Mouse (Mus musculus) olfactory bulb, adult 2 months (tissue): ENCODE data around the gene Ostf1. TPM values are rescaled to one million over a fixed set of nuclear protein-coding genes. Genes with fewer than 3 reads are reported as not detected.
A peak's percentile ranks its signal among the peaks of the same experiment; 100 is the strongest.

Experiments used
- H3K27ac ChIP-seq: fragments of 200-500 bp; 2 replicates; pipeline ENCODE4 v1.5.1; 2012; ENCODE audit warnings: low read depth, low read length; ENCODE audit not compliant: insufficient read depth
- H3K4me1 ChIP-seq: fragments of 200-500 bp; 2 replicates; pipeline ENCODE4 v1.6.1; 2012; ENCODE audit warnings: low read length; ENCODE audit not compliant: control insufficient read depth, insufficient read depth
- H3K4me3 ChIP-seq: fragments of 200-500 bp; 2 replicates; pipeline ENCODE4 v1.5.1; 2012; ENCODE audit warnings: mild to moderate bottlenecking, low read depth, low read length, moderate library complexity; ENCODE audit not compliant: insufficient read depth
- CTCF ChIP-seq: fragments of 200-500 bp; IDR thresholded peaks from 2 replicates; pipeline ENCODE4 v1.5.1; 2012; ENCODE audit warnings: low read depth, mild to moderate bottlenecking, low read length, moderate library complexity; ENCODE audit not compliant: insufficient read depth
- POLR2A ChIP-seq: fragments of 200-500 bp; IDR thresholded peaks from 2 replicates; pipeline ENCODE4 v1.6.1; 2012; ENCODE audit warnings: mild to moderate bottlenecking, low read depth, low read length, moderate library complexity; ENCODE audit not compliant: insufficient read depth
- WGBS: fragments of 180-500 bp; shearing (Covaris S2); methylation state at CpG from one replicate; pipeline ENCODE4 v1.1.7; 2018; 5-methylcytosine and 5-hydroxymethylcytosine counted together
- polyA plus RNA-seq: library from polyadenylated mRNA; stranded (reverse); fragments of >200 nt; gene quantifications from 2 replicates; pipeline ENCODE4 v1.2.4, GENCODE M21; 2012; ENCODE audit warnings: low replicate concordance; ENCODE audit not compliant: missing spikeins, insufficient read depth, insufficient read length

Ostf1 gene
- polyA plus RNA-seq, 1 experiment, result not detected

DNA sequence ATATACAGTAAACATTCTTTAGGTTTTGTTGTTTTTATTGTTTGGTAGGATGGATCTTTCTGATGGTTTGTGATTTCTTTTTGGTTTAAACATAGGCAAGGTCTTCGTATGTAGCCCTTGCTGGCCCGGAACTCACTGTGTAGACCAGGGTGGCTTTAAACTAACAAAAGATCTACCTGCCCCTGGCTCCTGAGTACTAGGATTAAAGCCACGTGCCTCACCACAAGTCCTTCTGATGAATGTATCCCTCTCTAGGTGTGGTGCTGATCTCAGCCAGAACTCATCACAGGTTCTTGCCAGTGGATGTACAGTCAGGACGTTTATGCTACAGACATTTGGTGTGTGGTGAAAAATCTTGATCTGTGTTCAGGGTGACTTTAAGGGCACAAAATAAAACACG is 6.3 kb upstream of the Ostf1 start:
- H3K27ac ChIP-seq, result no peak overlapping the region
- H3K4me1 ChIP-seq, result no peaks in the 10 kb centered on the region; the same call in 1 of the 2 replicates
- 85% methylated on average over 5 of the region's 5 CpGs for WGBS
- H3K4me3 ChIP-seq, result no peak overlapping the region
- TF ChIP-seq CTCF, result no peak
- TF ChIP-seq POLR2A, result no peak

DNA sequence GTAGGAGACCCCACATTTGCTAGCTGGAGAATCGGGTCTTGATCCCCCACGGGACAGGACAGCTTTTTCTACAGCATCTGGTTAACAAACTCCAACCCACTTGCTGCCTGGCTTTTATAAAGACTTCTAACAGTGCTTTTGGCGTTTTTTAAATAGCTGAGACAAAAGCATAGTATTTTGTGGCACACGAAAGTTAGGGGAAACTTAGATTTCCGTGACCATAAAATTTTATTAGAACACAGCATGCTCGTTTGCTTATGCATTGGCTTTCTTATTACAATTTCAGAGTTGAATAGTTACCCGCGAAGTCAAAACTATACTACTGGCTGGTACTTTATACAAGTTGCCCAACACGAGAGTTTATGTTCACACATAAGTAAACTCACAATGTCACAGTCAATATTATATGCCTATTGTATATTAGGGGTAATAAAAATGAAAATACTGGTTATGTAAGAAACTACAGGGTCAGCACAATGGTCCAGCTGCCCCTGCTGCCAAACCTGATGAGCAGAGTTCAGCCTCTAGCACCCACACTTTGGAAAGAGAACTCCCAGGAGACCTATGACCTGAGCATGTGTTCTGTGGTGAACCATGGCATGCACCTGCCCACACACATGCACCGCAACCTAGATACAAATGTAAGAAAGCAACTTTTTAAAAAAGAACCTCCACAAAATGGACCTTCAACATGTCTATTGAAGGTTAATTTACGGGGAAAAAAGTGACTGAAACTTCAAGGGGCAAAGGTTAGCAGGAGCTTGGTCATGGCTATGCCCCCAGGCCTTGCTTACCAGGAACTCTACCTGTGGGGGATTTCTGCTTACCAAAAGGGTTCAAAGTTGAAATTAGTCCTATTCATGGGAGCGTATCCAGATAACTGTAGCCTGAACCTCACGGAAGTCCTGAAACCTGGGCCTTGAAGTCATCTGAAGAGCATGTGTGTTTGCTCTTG is 885 bp upstream of the Ostf1 start:
- Histone ChIP-seq H3K4me1 (no peaks in the 10 kb centered on the region; the same call in 1 of the 2 replicates), H3K4me3 (peak overlapping the region; percentile 64), H3K27ac (no peak overlapping the region)
- 72% methylated on average over 13 of the region's 13 CpGs for WGBS
- no peak for TF ChIP-seq CTCF
- TF ChIP-seq POLR2A, result no peak

DNA sequence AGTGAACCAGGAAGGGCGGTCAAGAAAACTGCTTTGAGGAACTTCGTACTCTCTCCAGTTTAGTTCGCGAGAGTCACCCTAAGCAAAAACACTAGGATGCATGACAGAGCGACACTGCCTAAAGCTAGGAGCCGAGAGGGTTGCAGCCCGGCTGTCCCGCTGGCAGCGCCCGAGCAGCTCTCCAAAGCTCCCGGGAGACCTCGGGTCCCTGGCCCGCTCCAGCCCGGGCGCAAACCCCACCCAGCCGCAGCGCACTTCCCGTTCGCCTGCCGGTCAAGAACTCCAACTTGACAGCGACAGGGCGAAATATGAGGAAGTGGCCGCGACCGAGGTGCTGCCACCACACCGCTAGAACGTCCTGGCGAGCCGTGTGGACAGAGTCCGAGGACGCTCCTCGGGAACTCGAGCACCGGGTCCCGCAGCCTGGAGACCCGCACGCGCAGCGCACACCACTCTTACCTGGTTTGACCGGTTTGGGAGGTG is 421 bp downstream of the Ostf1 start:
- Histone ChIP-seq H3K4me1 (no peaks in the 10 kb centered on the region; the same call in 1 of the 2 replicates), H3K27ac (no peak overlapping the region), H3K4me3 (peak overlapping the region; percentile 64)
- TF ChIP-seq CTCF (no peak), POLR2A (no peak)
- under 1% methylated on average over 40 of the region's 40 CpGs for WGBS

DNA sequence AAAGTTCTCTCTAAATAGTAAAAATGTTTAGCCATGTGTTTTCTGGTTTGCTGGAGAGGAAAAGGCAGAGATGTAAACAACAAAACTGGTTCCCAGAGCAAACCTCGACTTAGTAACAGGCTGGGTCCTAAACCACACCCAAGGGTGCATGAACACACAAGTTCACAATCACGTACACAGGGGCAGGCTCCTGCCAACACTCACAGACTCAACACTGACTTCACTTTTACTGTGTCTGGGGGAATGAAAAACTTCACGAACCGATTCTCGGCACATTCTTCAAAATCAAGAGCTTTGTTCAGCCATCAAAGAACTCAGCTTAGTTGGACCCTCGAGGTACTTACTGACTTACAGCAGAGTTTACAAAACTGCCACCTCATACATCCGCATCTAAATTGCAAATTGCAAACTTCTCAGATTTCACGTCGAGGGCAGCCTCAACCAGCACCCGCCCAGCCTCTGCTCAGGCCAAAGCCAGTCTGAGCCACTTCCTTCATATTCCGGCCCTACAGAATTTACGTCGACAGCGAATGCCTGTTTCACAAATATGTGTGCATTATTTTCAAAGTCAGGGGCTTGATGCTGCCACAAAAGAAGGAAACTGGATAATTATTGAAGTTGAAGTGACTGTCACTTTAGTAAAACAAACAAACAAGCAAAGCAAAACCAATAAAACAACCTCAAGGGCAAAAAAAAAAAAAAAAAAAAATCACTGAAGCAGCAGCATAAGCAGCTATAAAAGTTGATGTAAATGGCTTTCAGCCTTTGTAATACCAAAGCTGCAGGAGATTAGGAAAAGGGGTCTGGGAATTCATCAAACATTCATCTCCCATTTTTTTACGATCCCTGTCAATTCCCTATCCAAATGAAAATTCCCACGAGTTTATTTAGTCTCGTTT is 1.2 kb downstream of the Ostf1 start:
- TF ChIP-seq CTCF (no peak), POLR2A (no peak)
- Histone ChIP-seq H3K4me3 (no peak overlapping the region; the same call in 1 of the 2 replicates), H3K4me1 (no peaks in the 10 kb centered on the region), H3K27ac (no peak overlapping the region)
- WGBS, result 26% methylated on average over 17 of the region's 17 CpGs

DNA sequence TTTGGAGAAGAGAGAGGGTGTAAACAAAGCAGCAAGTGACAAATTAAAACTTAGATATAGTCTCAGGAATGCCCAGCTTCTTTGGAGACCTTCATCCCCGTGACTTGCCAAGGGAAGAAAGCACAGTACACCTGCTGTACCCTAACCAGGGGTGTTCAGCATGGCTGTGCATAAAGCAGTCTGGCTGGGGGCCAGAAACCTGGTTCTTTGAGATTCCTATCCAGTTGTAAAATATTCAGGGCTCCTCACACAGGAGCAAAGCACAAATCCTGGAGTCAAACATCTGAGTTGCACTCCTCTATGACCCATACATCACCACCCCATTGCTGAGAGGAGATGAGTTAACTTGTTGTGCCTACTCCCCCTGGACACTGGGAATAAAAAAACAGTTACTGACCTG is 2.0 kb downstream of the Ostf1 start:
- Histone ChIP-seq H3K27ac (no peak overlapping the region), H3K4me3 (no peak overlapping the region), H3K4me1 (peaks cover under 1% of the 10 kb centered on the region; the same call in 1 of the 2 replicates)
- TF ChIP-seq POLR2A, result no peak
- TF ChIP-seq CTCF, result no peak
- WGBS, result 75% methylated on average over 1 of the region's 1 CpGs

DNA sequence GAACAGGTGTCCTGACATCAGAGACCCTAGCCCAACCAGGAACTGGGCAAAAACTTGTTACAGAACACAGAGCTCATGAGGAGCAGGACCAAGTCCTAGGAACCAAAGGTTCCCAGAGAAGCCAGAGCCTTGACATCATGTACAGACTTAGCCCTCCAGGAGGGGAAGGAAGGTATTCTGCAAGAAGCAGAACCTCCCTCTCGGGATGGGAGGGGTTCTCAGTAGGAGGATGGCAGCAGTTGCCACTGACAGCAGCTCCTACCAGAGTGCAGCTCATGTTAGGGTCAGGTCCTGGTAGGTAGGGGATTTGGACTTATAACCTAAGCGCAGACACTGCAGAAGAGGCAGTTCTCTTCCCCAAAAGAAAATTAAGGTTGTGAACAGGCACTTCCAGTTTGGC is 7.7 kb downstream of the Ostf1 start:
- Histone ChIP-seq H3K27ac (no peak overlapping the region), H3K4me1 (peaks cover 2% of the 10 kb centered on the region; the same call in 1 of the 2 replicates), H3K4me3 (no peak overlapping the region)
- TF ChIP-seq CTCF (no peak), POLR2A (no peak)
- 91% methylated on average over 2 of the region's 2 CpGs for WGBS

DNA sequence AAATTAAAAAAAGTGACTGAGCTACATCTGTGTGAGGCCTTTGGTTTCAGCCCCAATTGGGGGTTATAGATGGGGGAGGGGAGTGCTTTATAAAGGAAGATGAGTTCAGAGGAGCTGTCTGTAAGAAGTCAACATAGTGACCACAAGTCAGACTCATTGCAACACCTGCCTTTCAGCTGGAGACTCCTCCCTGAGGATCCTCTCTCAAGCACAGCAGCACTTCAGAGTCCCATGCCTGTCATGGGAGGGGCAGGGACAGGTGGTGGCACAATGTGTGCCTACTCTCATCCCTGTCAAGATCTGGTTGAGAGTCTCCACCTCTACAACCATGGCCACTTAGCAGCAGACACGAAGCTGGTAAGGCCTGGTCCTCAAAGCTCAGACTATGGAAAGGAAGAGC is 11.9 kb downstream of the Ostf1 start:
- TF ChIP-seq POLR2A, result no peak
- no peak for TF ChIP-seq CTCF
- 86% methylated on average over 1 of the region's 1 CpGs for WGBS
- Histone ChIP-seq H3K4me3 (no peak overlapping the region), H3K4me1 (peaks cover 2% of the 10 kb centered on the region; the same call in 1 of the 2 replicates), H3K27ac (no peak overlapping the region)

DNA sequence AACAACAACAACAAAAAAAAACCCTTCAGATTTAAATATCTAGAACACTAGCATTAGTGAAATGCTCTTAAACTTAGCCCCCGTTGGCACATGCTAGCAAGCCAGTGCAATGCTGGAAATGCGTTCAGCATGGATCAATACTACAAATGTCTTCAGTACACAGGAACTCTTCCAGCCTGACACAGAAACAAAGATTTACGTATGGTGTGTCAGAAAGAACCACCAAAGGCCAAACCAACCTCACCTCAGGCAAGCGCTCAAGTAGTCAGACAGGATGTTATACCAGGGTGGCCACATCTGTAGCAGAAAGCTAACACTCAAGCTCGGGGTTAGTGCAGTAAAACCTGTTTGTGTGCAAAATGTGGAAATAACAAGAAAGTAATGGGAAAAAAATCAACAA is 12.6 kb downstream of the Ostf1 start:
- Histone ChIP-seq H3K4me1 (no peaks in the 10 kb centered on the region), H3K27ac (no peak overlapping the region), H3K4me3 (no peak overlapping the region)
- no peak for TF ChIP-seq POLR2A
- 86% methylated on average over 5 of the region's 5 CpGs for WGBS

DNA sequence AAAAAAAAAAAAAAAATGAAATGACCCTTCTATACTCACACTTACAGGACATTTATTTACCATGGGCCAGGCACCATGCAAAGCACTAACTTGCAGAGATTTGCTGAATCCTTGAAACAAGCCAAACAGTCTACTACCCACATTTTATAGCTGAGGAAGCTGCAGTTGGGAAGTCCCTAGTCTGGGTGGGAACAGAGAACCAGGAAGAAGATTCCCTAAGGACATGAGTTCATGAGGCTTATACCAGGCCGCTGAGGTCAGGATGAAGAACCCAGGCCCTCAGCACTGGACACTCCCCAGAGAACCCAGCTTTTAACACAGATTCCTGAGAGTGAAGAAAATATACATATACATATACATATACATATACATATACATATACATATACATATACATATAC is 14.1 kb downstream of the Ostf1 start:
- Histone ChIP-seq H3K4me3 (no peak overlapping the region), H3K4me1 (no peaks in the 10 kb centered on the region), H3K27ac (no peak overlapping the region)
- no peak for TF ChIP-seq CTCF
- TF ChIP-seq POLR2A, result no peak
- WGBS, result 93% methylated on average over 1 of the region's 1 CpGs
